Mouse (Mus musculus) adrenal gland, adult 2 months (tissue): ENCODE measurements around the gene Csnk1g1. TPM values are rescaled to one million over a fixed set of nuclear protein-coding genes. Genes with fewer than 3 reads are reported as not detected.
A peak's percentile ranks its signal among the peaks of the same experiment; 100 is the strongest.

ENCODE experiments used
- DNase-seq: peaks from one replicate; pipeline ENCODE4 v3.0.0; 2021
- long read RNA-seq: library from polyadenylated mRNA; stranded (forward); transcript quantifications from one replicate; pipeline ENCODE4 v2.0.0, GENCODE M21; 2021
- polyA plus RNA-seq: library from polyadenylated mRNA; depleted of rRNA; stranded (reverse); fragments of >200 nt; gene quantifications from 2 replicates; pipeline ENCODE4 v1.2.3, GENCODE M21; 2012; rRNA removed
- total RNA-seq, 2 experiments: library from RNA; stranded (reverse); gene quantifications; 2 replicates each; pipeline ENCODE4 v1.2.3; 2021

The Csnk1g1 gene
- 10 to 100 TPM; 16.3 to 19.4 TPM for total RNA-seq
- 2.2 and 2.8 TPM in 2 replicates for polyA plus RNA-seq
- long read RNA-seq = 0 reads

DNA sequence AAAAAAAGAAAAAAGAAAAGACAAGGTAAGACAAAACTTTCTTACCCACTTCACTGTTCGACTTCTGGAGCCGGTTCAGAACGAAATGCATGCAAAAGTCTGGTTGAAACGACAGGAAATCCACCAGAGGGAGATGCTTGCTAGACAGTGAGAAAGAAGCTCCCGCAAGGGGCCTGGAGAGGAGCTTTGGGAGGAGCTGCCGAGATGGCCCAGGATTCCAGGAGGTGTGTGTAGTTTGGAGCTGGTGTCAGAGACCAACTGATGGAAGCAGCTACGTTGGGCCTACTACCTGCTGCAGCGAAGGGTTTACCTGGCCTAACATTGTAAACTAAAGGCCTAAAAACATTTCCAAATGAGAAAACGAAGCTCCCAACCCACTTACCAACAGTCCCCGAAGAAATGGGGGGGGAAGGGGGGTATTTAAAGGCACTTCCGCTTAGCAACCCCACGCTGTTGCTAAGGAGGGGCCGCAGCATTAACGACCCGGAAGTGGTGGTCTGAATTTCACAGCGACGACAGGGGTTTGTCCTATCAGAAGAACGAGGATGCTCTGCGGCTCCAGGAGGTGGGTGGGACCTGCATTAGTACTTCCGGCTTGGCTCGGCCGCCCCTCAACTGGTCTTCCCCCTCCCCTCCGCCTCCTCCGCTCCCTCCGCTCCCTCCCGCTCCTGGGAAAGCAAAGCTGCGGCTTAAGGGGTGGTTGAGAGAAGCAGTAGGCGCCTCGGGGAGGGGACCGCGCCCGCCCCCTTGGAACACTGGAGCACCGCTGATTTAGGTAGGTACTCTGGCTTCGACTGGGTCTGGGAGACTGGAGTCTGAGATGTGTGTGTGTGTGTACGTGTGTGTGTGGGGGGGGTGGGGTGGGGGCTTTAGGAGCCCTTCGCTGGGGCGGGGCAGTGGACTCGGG lies at the start of gene Csnk1g1, which contains the start of gene Trip4:
Gene Csnk1g1, plus strand, starts transcription at position 531 of the 907 bp plus-strand sequence.
Gene Trip4, minus strand, starts transcription at position 401 of the 907 bp plus-strand sequence.
- peak; percentile 97 for DNase-seq

DNA sequence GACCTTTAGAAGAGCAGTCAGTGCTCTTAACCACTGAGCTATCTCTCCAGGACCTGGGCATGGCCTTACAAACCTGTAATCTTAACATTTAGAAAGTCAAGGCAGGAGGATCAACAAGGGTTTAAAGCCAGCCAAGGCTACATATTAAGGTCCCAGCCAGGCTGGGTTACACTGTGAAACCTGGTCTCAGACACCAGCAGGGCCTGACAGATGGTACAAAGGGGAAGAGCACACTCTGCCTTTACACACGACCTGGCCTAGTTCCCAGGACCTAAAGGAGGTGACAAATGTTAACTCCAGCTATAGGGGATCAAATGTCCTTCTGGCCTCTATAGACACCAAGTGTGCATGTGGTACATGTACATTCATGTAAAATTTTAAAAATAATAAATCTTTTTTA lies 49.1 kb upstream of the Csnk1g1 start:
- DNase-seq = no peak

DNA sequence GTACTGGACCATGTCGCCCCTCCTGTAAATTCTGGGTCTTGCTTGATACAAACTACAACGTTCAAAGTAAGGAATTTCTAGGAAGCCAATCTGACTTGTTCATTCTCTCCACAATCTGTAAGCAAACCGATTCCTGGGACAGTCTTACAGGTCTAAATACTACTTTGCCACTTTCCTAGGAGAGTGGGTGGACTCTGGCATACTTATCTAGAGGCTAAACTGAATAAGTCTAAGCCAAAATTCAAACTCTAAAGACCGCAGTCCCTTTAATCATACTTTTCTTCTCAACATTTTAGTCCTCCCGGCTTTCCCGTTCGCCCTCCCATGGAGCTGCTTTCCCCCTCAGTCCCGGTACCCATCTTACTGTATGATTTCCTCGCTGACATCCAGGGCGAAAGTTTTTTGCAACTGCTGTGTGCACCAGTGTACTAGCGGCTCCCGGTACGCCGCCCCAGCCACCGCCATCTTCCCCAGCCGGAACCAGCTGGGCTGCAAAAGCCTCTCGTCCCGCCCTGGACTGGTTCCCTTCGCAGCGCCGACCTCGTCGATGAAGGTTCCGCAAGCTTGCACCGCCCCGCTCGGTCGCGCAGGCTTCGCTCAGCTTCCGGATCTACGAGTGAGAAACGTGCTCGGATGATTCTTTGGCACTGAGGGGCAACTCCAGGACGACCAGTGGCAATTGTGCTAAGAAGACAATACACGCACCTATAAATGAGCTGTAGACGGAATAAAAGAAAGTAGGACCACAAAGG lies 24.0 kb upstream of the Csnk1g1 start:
- peak; percentile 95 for DNase-seq

DNA sequence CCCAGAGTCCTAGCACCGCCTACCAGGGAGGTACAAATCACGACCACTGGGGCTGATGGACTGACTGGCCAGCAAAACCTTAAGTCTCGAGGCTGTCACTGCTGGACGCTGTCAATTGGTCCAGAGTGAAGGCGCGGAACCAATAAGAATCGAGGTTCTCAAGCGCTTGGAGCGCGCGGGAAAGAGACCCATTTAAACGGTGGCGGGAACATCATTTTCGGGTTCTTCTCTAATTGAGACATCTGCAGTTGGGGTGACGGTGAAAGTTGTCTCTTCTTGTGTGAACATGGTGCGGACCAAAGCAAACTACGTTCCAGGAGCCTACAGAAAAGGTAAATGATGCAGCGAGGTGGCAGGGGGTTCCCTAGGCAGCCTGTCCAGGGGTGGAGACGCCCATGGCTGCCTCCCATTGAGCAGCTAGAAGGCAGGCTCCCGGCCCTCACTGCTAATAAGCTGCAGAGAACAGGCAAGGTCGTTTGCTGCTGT lies 18.5 kb upstream of the Csnk1g1 start, which contains the start of gene Pclaf:
Gene Pclaf, plus strand, starts transcription at position 95 of the 486 bp plus-strand sequence.
- DNase-seq = peak; percentile 80

DNA sequence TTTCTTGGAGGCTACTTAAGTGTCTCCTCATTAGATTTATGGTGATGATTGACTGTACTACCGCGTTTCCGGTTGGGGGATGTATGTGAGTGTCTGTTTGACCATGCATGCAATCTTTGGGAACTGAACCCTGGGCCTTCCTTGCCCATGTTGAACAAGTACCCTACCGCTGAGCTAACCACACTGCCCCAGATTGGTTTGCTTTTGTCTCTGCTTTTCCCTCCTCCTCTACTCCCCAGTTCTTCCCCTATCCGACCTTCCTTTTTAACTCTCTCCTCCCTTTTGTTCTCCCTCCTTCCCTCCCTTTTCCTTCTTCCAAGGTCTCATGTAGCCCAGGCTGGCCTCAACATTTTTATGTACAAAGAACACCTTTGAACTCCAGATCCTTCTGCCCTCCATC lies 17.6 kb upstream of the Csnk1g1 start:
- no peak for DNase-seq

DNA sequence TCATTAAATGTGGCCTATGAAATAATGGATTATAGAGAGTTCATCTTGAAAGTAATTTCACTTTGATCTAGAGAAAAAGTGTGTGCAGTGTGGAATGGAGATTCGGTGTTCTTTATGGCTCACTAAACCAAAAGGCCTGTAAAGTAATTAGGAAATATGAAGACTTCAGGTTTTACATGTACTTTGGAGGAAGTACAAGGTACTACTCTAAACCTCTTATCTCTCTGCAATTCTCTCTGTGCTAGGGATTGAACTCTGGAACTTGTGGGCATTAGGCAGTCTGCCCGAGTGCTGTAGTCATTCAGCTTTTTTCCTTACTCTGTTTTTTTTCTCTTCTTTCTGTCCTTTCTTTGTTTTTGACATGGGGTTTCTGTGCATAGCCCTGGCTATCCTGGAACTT lies 11.7 kb upstream of the Csnk1g1 start:
- DNase-seq = no peak

DNA sequence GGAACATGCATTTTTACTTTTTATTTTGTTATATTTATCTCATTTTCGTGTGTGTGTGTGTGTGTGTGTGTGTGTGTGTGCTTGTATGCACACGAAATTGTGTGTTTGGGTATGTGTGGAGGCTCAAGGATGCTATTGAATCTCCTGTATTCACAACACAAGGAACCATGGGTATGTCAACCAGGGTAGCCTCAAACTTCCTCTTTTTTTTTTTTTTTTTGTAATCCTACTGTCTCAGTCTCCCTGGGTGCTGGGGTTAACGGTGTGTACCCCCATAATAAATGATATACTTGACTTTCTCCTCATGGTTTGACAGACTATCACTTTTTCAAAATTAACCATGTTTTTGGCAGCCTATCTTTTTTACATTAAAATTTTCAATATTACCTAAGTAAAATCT lies 5.8 kb upstream of the Csnk1g1 start:
- DNase-seq = no peak

DNA sequence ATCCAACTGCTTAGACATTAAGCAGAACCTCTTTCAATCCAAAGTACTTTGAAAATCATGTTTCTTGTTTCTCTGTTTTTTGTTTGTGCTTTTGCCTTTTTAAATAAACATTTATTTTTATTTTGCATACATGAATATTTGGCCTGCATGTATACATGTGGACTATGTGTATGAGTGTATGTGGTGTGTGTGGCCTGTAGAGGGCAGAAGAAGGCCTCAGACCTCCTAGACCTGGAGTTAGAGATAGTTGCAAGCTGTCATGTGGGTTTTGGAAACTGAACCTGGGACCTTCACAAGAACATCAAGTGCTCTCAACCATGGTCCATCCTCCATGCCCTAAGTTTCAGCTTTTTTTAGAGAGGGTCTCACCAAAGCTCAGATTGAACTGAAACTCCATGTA lies 5.3 kb upstream of the Csnk1g1 start:
- DNase-seq = no peak

DNA sequence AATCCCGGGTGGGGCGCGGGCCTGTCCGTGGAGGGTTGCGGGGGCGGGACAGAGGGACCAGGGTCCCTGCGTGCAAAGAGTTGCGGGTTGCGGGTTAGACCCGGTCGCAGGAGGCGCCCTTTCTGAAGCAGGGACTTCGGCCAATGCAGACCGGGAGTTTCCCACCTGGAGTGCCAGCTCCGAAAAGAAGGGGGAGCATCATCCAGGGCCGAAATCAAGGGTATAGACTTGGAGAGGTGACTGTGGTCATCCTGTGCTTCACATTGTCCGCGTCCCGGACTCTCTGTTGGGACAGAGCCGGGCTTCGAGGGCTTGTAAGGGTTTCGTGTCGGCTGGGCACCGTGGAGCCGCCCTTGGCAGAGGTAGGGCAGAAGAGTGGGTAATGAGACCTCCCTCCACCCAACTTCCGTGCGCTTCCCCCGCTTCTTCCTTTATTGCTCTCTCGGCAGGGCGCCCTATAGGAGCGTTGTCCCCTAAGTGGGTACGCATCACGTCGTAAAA lies 627 bp downstream of the Csnk1g1 start:
- peak; percentile 79 for DNase-seq

DNA sequence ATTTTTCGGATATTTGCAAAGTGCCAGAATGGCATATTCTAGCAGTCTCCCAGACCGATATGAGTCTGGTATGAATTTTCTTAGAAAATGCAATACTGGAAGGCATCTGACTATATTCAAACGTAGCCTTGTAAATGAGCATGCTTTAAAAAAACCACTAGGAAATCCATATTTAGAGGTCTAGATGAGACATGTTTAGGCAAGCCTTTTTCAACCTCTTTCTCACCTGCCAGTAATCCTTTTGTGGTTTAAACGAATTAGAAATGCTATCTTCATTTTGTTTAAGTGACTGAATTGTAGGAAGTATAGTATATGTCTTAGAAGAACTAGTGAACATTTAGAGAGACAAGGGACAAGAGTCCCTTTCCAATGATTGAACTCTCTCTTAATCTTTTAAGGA lies 1.1 kb downstream of the Csnk1g1 start:
- no peak for DNase-seq

DNA sequence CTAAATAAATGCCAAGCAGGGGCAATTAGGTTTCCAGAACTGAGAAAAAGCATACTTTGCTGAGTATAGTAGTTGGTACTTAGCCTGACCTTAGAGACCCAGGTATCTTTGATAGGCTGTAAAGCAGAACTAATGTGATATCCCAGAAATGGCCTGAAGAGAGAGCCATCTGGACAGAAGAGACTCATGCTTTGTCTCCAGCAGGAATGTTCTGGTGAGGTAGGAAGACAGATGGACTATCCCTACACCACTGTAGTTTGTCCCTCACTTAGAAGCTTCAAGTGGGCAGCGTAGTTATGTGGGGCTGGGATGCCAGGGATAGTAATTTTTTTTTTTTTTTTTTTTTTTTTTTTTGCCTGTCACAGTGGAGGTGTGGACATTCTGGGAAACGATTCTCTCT lies 5.3 kb downstream of the Csnk1g1 start:
- no peak for DNase-seq

DNA sequence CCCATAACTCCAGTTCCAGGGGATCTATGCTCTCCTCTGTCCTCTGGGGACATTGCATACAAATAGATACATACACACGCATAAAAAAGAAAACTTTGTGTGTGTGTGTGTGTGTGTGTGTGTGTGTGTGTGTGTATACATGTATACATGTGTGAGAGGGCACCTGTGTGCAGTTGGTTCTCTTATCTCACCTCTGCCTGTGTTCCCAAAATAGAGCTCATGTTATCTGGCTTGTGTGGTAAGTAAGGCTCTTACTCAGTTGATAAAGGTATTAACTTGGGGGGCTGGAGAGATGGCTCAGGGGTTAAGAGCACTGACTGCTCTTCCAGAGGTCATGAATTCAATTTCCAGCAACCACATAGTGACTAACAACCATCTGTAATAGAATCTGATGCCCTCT lies 8.3 kb downstream of the Csnk1g1 start:
- DNase-seq = no peak

DNA sequence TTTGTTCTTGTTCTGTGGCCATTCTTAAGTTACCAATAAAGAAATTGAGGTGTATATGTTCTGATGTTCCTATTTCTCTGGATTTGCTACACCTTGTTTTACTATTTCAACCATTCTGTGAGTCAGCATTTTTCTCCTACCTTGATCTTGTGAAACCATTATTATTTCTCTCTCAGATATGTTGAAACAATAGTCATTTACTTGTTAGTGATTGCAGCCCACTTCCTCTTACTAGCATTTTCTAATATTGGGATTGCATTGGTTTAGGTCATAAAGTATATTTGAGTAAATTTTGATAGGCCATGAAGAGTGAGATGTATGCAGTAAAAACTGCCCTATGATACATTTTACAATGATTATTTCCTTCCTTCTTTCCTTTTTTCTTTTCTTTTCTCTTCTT lies 19.7 kb downstream of the Csnk1g1 start:
- no peak for DNase-seq

DNA sequence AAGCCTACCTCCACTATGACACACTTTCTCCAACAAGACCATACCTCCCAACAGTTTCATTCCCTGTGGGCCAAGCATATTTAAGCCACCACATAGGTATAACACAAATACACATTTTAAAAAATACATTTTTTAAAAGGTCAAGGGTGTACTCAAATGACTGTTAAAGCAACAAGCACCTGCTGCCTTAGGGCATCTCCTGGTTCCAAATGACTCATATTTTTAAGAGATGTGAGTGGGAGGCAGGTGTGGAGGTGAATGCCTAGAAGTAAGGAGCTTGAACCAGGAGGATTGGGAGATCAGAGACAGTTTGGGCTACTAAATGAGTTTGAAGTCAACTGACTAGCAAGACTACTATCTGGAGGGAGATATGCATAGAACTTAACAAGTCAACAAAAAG lies 21.1 kb downstream of the Csnk1g1 start:
- no peak for DNase-seq

DNA sequence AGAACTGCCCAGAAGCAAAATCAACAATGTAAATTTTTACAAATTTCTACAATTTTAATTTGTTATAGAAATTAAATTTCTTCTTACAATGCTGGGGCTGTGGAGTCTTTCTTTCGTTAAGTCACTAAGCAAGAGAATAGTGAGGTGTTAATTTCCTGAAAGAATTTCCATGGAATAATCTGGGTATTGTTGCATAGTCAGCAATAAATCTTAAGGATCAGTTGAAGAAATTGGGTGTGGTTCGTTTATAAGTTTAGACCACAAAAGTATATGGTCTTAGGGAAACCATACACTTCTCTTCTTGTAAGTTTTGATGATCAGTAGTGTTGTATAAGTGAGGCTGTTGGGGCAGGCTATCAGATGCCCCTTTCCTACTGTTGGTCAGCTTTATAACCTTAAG lies 28.8 kb downstream of the Csnk1g1 start:
- no peak for DNase-seq

DNA sequence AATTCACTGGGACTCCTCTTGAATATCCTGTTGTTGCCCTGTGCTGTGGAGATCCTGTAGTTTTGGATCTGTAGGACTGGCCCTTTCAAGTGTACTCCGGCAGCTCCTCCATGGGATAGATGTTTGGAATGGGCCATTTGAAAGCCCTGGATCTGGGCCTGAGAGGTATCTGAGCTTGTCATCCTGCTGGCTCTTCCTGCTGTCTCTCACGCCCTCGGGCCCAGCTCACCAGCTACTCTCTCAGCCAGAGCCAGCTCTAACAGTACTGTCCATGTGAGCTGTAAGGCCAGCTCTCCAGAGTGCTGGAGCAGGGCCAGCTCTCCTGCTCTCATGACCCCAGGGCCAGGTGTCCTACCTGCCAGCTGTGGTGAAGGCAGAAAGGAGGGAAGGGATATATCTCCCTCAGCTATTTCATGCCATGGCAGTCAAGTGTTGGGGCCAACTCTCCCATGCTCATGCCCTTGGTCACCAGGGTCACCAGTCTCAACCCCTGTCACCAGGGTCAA lies 42.4 kb downstream of the Csnk1g1 start:
- peak; percentile 17 for DNase-seq

DNA sequence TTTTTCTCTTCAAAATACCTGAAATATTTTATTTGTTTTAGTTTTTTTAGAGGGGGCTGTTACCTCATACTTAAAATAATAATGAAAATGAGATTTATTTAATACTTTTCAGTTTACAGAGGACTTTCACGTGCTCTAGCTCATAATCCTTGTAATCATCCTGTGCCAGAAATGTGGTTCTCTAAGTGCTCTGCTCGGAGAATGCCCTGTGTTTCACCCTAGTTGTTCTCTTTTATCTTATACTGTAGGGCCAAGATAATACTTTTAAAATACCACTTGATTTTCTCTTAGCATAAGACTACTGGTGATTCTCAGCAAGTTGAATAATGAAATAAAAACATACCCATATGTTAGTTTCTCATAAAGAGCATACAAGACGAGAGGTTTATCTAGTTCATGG lies 61.3 kb downstream of the Csnk1g1 start:
- DNase-seq = no peak

DNA sequence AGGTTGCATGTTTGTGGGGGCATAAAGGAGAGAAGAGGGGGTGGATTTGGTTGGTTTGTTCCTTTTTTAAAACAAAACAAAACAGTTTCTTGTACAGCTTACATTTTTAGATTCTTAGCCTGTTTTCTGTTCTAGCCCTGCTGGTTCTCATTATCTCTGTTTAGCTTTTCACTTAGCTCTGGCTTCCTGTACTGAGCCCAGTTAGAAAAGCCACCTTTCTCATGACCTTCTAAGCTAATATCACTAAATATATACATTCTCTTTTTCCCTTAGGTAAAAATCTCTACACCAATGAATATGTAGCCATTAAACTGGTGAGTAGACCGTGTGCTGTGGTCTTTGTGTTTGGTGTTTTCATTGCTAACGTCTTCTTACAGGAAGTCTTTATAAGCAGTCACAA lies 64.5 kb downstream of the Csnk1g1 start:
- no peak for DNase-seq

DNA sequence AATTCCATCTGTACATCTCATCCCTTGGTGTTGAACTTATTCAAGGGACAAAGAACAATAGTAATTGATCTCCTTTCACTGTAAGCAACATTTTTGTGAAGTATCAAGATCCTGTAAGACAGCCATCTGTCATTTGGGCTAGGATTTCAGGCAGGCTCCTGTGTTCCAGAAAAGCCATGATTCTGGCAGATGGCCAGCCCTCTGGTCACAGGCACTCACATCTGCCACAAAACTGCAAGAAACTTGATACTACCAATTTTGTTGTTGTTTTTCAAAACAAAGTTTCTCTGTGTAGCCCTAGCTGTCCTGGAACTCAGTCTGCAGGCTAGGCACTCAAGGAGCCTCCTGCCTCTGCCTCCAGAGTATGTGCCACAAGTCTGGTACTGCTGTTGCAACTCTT lies 67.2 kb downstream of the Csnk1g1 start:
- peak; percentile 17 for DNase-seq

DNA sequence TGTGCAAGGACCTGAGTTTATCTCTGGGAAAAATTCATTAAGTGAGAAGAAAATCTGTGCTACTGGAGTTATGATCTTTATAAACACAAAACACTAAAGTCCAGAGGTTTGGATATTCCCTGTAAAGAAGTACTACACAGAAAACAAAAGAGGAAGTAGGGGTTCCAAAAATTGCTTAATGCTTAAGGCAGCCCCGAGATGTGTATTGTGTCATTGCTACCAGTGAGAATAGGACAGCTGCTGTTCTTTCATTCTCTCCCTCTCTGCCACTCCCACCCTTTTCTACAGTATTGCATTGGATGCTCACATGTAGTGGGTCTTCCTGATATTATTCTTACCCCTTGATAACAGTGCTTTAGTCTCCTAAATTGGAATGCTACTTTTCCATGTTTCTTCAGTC lies 74.1 kb downstream of the Csnk1g1 start:
- DNase-seq = no peak

DNA sequence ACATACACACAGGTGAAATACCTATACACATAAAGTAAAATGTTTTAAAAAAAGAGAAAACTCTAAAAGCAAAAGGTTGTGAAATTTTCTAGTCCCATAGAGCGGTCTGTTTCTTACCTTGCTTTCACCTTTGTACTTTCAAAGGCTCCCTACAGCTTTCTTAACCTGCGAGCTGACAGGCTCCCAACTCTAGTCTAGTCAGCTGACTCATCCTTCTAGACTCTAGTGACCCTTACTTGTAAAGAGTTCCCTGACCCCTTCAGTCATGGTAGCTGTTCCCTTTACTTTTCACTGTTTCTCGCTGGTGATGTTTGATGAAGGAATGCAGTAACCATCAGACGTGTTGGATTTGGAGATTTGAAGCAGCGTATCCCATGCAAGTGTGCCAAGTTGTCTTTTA lies 78.3 kb downstream of the Csnk1g1 start:
- DNase-seq = no peak

DNA sequence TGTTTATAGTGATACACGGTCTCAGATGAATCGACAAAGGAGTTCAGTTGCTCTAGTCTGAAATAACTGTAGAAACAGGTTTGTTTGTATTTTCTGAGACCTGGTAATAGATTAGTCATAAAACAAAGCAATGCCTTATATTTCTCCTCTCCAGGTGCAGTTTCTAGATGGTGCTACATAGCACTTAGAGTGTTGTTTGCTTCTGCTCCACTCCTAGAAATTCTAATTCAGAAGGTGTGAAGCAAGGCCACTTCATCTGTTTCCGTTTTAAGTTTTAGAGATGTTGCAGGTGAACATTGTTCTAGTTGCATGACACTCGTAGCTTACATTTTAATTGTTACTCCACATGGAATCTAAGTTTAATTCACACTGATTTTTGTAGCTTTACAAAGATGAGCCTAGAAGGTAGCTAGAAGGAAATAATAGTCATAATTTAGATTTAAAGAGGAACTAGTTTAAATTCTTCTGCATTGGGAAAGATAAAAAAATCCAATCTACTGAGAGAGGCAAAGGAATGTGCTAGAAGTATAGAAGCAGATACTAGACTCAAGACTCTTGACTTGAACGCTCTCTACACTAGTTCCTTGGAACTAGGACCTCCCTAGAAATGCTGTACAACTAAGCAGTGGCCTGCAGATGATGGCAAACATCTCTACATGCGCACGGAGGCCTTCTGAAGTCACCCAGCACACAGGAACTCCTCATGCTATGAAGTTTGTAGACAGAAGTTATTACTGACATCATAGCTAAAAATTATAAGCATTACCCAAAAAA lies 87.1 kb downstream of the Csnk1g1 start:
- DNase-seq = no peak
